Mouse (Mus musculus) heart, embryonic 12.5 days (tissue): ENCODE measurements around the gene Lsg1. TPM values are rescaled to one million over a fixed set of nuclear protein-coding genes. Genes with fewer than 3 reads are reported as not detected.

Experiments
- ATAC-seq: fragments of 200-750 bp; cut with Nextera tagmentation; 2 replicates; pipeline ENCODE4 v1.8.0; 2017; ENCODE audit warnings: moderate TSS enrichment, moderate library complexity; ENCODE audit not compliant: insufficient number of reproducible peaks, low FRiP score
- H3K27ac ChIP-seq: fragments of 300-500 bp; sonication (generic); 2 replicates; pipeline ENCODE4 v1.5.1; 2016; ENCODE audit warnings: mild to moderate bottlenecking, moderate library complexity; ENCODE audit not compliant: poor library complexity, severe bottlenecking
- H3K27me3 ChIP-seq: fragments of 300-500 bp; sonication (generic); replicated peaks from 2 replicates; pipeline ENCODE4 v1.6.1; 2016; ENCODE audit warnings: mild to moderate bottlenecking, moderate library complexity
- H3K36me3 ChIP-seq: fragments of 300-500 bp; sonication (generic); 2 replicates; pipeline ENCODE4 v1.6.1; 2016; ENCODE audit warnings: mild to moderate bottlenecking, moderate library complexity
- H3K4me1 ChIP-seq: fragments of 300-500 bp; sonication (generic); replicated peaks from 2 replicates; pipeline ENCODE4 v1.6.1; 2016; ENCODE audit warnings: mild to moderate bottlenecking
- H3K4me2 ChIP-seq: fragments of 300-500 bp; sonication (generic); 2 replicates; pipeline ENCODE4 v1.6.1; 2016; ENCODE audit warnings: mild to moderate bottlenecking, moderate library complexity
- H3K4me3 ChIP-seq: fragments of 300-500 bp; sonication (generic); 2 replicates; pipeline ENCODE4 v1.5.1; 2016; ENCODE audit warnings: mild to moderate bottlenecking
- H3K9ac ChIP-seq: fragments of 300-500 bp; sonication (generic); 2 replicates; pipeline ENCODE4 v1.6.1; 2016; ENCODE audit warnings: mild to moderate bottlenecking, moderate library complexity
- H3K9me3 ChIP-seq: fragments of 300-500 bp; sonication (generic); replicated peaks from 2 replicates; pipeline ENCODE4 v1.6.1; 2016; ENCODE audit warnings: mild to moderate bottlenecking, moderate library complexity
- WGBS: fragments of 180-500 bp; shearing (Covaris S2); methylation state at CpG from one replicate; pipeline ENCODE4 v1.1.7; 2016; 5-methylcytosine and 5-hydroxymethylcytosine counted together
- polyA plus RNA-seq: library from polyadenylated mRNA; unstranded; fragments of >200 nt; fragmentation: Nextera tagmentation; extraction: Ambion mirVana; gene quantifications from 2 replicates; pipeline ENCODE4 v1.2.1, GENCODE M21; 2016

The Lsg1 gene
- polyA plus RNA-seq, 1 experiment from 2014 or later = 42.9 TPM

- 27% methylated on average over 20 of the region's 20 CpGs for WGBS
- no peaks in the 10 kb centered on the region for H3K27me3 ChIP-seq
- peaks cover 19% of the 10 kb centered on the region for H3K4me1 ChIP-seq
- H3K4me2 ChIP-seq = peak overlapping the region; percentile 35
- peaks cover 19% of the 10 kb centered on the region for H3K36me3 ChIP-seq
- peak; percentile 16; the same call in 1 of the 2 replicates for ATAC-seq
- H3K27ac ChIP-seq = no peak overlapping the region
- no peak overlapping the region for H3K4me3 ChIP-seq
- H3K9me3 ChIP-seq = no peaks in the 10 kb centered on the region
- H3K9ac ChIP-seq = no peak overlapping the region
Observed at GRCm38 (mm10) chr16:30531761-30532406, 55.5 kb downstream of the Lsg1 start.

GRCm38 (mm10) chr16:30530815-30531214, 56.6 kb downstream of the Lsg1 start:
- H3K4me1 ChIP-seq = peaks cover 13% of the 10 kb centered on the region
- H3K9ac ChIP-seq = no peak overlapping the region
- 43% methylated on average over 4 of the region's 4 CpGs for WGBS
- H3K27me3 ChIP-seq = no peaks in the 10 kb centered on the region
- no peak overlapping the region for H3K27ac ChIP-seq
- no peak for ATAC-seq
- no peak overlapping the region for H3K4me2 ChIP-seq
- H3K4me3 ChIP-seq = no peak overlapping the region
- H3K9me3 ChIP-seq = no peaks in the 10 kb centered on the region
- H3K36me3 ChIP-seq = peaks cover 27% of the 10 kb centered on the region

GRCm38 (mm10) chr16:30528386-30528785, 59.0 kb downstream of the Lsg1 start:
- no peaks in the 10 kb centered on the region for H3K9me3 ChIP-seq
- no peak overlapping the region for H3K27ac ChIP-seq
- H3K4me2 ChIP-seq = no peak overlapping the region
- H3K4me1 ChIP-seq = peaks cover under 1% of the 10 kb centered on the region
- no peak for ATAC-seq
- 79% methylated on average over 8 of the region's 8 CpGs for WGBS
- H3K36me3 ChIP-seq = peaks cover 48% of the 10 kb centered on the region
- H3K27me3 ChIP-seq = no peaks in the 10 kb centered on the region
- no peak overlapping the region for H3K4me3 ChIP-seq
- no peak overlapping the region for H3K9ac ChIP-seq

- H3K36me3 ChIP-seq = peaks cover 50% of the 10 kb centered on the region
- no peaks in the 10 kb centered on the region for H3K27me3 ChIP-seq
- no peak overlapping the region for H3K27ac ChIP-seq
- 65% methylated on average over 2 of the region's 2 CpGs for WGBS
- no peak overlapping the region for H3K4me3 ChIP-seq
- H3K9ac ChIP-seq = no peak overlapping the region
- no peak for ATAC-seq
- H3K4me1 ChIP-seq = no peaks in the 10 kb centered on the region; the same call in none of the 2 replicates
- no peaks in the 10 kb centered on the region for H3K9me3 ChIP-seq
- H3K4me2 ChIP-seq = no peak overlapping the region
Observed at GRCm38 (mm10) chr16:30527889-30528288, 59.5 kb downstream of the Lsg1 start.

GRCm38 (mm10) chr16:30525756-30526155, 61.6 kb downstream of the Lsg1 start:
- no peak overlapping the region for H3K4me3 ChIP-seq
- H3K9ac ChIP-seq = no peak overlapping the region
- peaks cover 60% of the 10 kb centered on the region for H3K36me3 ChIP-seq
- H3K27ac ChIP-seq = no peak overlapping the region
- H3K4me1 ChIP-seq = no peaks in the 10 kb centered on the region; the same call in 1 of the 2 replicates
- H3K4me2 ChIP-seq = no peak overlapping the region
- WGBS = 88% methylated on average over 14 of the region's 14 CpGs
- no peaks in the 10 kb centered on the region for H3K27me3 ChIP-seq
- ATAC-seq = no peak
- H3K9me3 ChIP-seq = no peaks in the 10 kb centered on the region

- WGBS = 88% methylated on average over 6 of the region's 6 CpGs
- Histone ChIP-seq H3K9ac (no peak overlapping the region), H3K4me2 (no peak overlapping the region), H3K4me3 (no peak overlapping the region), H3K4me1 (peaks cover 5% of the 10 kb centered on the region; the same call in 1 of the 2 replicates), H3K36me3 (peaks cover 52% of the 10 kb centered on the region), H3K27ac (no peak overlapping the region), H3K9me3 (no peaks in the 10 kb centered on the region), H3K27me3 (no peaks in the 10 kb centered on the region)
- no peak for ATAC-seq
Observed at GRCm38 (mm10) chr16:30524481-30524880, 62.9 kb downstream of the Lsg1 start.

- H3K4me1 ChIP-seq = peaks cover 17% of the 10 kb centered on the region
- H3K4me2 ChIP-seq = no peak overlapping the region
- no peak for ATAC-seq
- H3K27ac ChIP-seq = no peak overlapping the region
- no peaks in the 10 kb centered on the region for H3K27me3 ChIP-seq
- no peaks in the 10 kb centered on the region for H3K9me3 ChIP-seq
- no peak overlapping the region for H3K4me3 ChIP-seq
- H3K36me3 ChIP-seq = peaks cover 41% of the 10 kb centered on the region
- H3K9ac ChIP-seq = no peak overlapping the region
- WGBS = 67% methylated on average over 10 of the region's 10 CpGs
Observed at GRCm38 (mm10) chr16:30522253-30522940, 65.0 kb downstream of the Lsg1 start.

- no peak overlapping the region for H3K4me2 ChIP-seq
Observed at GRCm38 (mm10) chr16:30521147-30521546, 66.2 kb downstream of the Lsg1 start.

GRCm38 (mm10) chr16:30520361-30520823, 67.0 kb downstream of the Lsg1 start:
- no peak for ATAC-seq

More at GRCm38 (mm10) chr16:30521147-30521546, 66.2 kb downstream of the Lsg1 start:
- Histone ChIP-seq H3K4me3 (no peak overlapping the region), H3K27me3 (no peaks in the 10 kb centered on the region), H3K9me3 (no peaks in the 10 kb centered on the region), H3K9ac (no peak overlapping the region), H3K36me3 (peaks cover 37% of the 10 kb centered on the region), H3K4me1 (peaks cover 22% of the 10 kb centered on the region), H3K27ac (no peak overlapping the region)
- WGBS = 57% methylated on average over 3 of the region's 3 CpGs
- no peak for ATAC-seq

GRCm38 (mm10) chr16:30518635-30519034, 68.8 kb downstream of the Lsg1 start:
- H3K27me3 ChIP-seq = no peaks in the 10 kb centered on the region
- no peak overlapping the region for H3K4me3 ChIP-seq
- no peak overlapping the region for H3K27ac ChIP-seq
- H3K9me3 ChIP-seq = 0 out of 2 replicates have a peak, but pooled peaks cover 5% of the 10 kb centered on the region
- WGBS = 76% methylated on average over 9 of the region's 9 CpGs
- peaks cover 35% of the 10 kb centered on the region for H3K4me1 ChIP-seq
- ATAC-seq = no peak
- H3K9ac ChIP-seq = no peak overlapping the region
- H3K4me2 ChIP-seq = no peak overlapping the region
- peaks cover 24% of the 10 kb centered on the region for H3K36me3 ChIP-seq

More at GRCm38 (mm10) chr16:30520361-30520823, 67.0 kb downstream of the Lsg1 start:
- H3K36me3 ChIP-seq = peaks cover 38% of the 10 kb centered on the region
- H3K4me3 ChIP-seq = peak overlapping the region; percentile 27; the same call in 1 of the 2 replicates
- H3K4me2 ChIP-seq = peak overlapping the region; percentile 52
- no peak overlapping the region for H3K9ac ChIP-seq
- 20% methylated on average over 9 of the region's 9 CpGs for WGBS
- H3K9me3 ChIP-seq = 0 out of 2 replicates have a peak, but pooled peaks cover 3% of the 10 kb centered on the region
- H3K27ac ChIP-seq = no peak overlapping the region
- no peaks in the 10 kb centered on the region for H3K27me3 ChIP-seq
- peaks cover 22% of the 10 kb centered on the region for H3K4me1 ChIP-seq

GRCm38 (mm10) chr16:30517666-30518283, 69.6 kb downstream of the Lsg1 start:
- H3K9me3 ChIP-seq = 0 out of 2 replicates have a peak, but pooled peaks cover 5% of the 10 kb centered on the region
- 24% methylated on average over 11 of the region's 11 CpGs for WGBS
- no peak overlapping the region for H3K27ac ChIP-seq
- peaks cover 20% of the 10 kb centered on the region for H3K36me3 ChIP-seq
- H3K27me3 ChIP-seq = no peaks in the 10 kb centered on the region
- peak overlapping the region; percentile 42 for H3K4me2 ChIP-seq
- H3K9ac ChIP-seq = peak overlapping the region; percentile 39
- H3K4me3 ChIP-seq = no peak overlapping the region
- H3K4me1 ChIP-seq = peaks cover 43% of the 10 kb centered on the region
- ATAC-seq = peak; percentile 38; the same call in 1 of the 2 replicates
